Mouse (Mus musculus) kidney, adult 11 months (tissue): ENCODE data around the gene Slc22a12.
A peak's percentile ranks its signal among the peaks of the same experiment; 100 is the strongest.

ENCODE experiments used
- DNase-seq: peaks from one replicate; pipeline ENCODE4 v3.0.0; 2022

The Slc22a12 gene

GRCm38 (mm10) chr19:6491538-6491937 lies 51.3 kb downstream of the Slc22a12 start:
- no peak for DNase-seq

DNA sequence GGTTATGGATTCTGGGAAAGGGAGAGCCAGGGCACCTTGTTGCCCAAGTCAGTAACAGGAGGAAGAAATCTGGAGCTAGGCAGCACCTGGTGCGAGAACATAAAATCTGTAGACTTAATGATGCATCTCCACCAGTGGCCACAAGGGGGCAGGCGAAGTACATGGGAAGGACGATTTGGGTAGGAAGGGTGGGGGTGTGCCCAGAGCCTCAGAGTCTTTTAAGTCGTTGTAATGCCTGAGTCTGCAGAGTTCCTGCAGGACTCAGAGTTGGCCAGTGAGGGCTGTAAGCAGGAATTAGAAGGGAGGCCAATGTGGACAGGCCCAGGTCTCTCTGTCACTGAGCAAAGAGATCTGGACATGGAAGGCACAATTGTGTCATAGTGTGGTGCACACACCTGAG lies 53.8 kb downstream of the Slc22a12 start:
- peak; percentile 63 for DNase-seq
